Mouse (Mus musculus) lung, postnatal 0 days (tissue): ENCODE measurements around the gene Tmem108.

Experiments
- CTCF ChIP-seq: IDR thresholded peaks from 2 replicates; pipeline ENCODE4 v1.5.1; 2016; ENCODE audit warnings: antibody characterized with exemption, mild to moderate bottlenecking
- EP300 ChIP-seq: IDR thresholded peaks from 2 replicates; pipeline ENCODE4 v1.6.1; 2016; ENCODE audit warnings: antibody characterized with exemption, mild to moderate bottlenecking, control low read depth

DNA sequence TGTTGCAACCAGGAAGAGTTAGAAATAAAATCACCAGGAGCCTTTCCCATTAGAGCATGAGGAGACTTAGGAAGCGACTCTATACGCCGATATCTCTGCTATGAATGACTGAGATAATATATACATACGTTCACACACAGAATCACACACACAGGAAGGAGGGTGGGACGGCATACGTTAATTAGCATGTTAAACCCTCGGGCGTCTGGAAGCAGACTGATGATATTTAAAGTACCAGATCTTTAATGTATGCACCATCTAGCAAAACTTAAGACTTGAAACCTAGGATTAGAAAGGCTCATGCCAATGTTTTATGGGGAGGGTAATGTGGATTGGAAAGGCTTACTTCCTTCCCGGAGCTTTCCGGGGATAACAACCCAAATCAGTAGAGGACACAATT, 119.3 kb downstream of the Tmem108 start:
- TF ChIP-seq EP300 (no peak), CTCF (no peak)
